Mouse (Mus musculus) brown adipose tissue, adult 24 weeks (tissue): Measurements from ENCODE around the gene Bst1. TPM values are rescaled to one million over a fixed set of nuclear protein-coding genes. Genes with fewer than 3 reads are reported as not detected.

ENCODE experiments used
- H3K27ac ChIP-seq: fragments of 200-500 bp; replicated peaks from 2 replicates; pipeline ENCODE4 v1.5.1; 2012; ENCODE audit warnings: low read depth, mild to moderate bottlenecking, low read length
- H3K4me1 ChIP-seq: fragments of 200-500 bp; 2 replicates; pipeline ENCODE4 v1.6.1; 2012; ENCODE audit warnings: low read length, mixed read lengths; ENCODE audit not compliant: control insufficient read depth, insufficient read depth, insufficient read length
- H3K4me3 ChIP-seq: fragments of 200-500 bp; 2 replicates; pipeline ENCODE4 v1.5.1; 2012; ENCODE audit warnings: low read depth, mild to moderate bottlenecking, low read length, moderate library complexity; ENCODE audit not compliant: insufficient read depth
- polyA plus RNA-seq: library from polyadenylated mRNA; stranded (reverse); fragments of >200 nt; gene quantifications from 2 replicates; pipeline ENCODE4 v1.2.4, GENCODE M21; 2012; ENCODE audit not compliant: missing spikeins, insufficient read depth, insufficient read length

Bst1 gene
- polyA plus RNA-seq, 1 experiment = 0.75 TPM

DNA sequence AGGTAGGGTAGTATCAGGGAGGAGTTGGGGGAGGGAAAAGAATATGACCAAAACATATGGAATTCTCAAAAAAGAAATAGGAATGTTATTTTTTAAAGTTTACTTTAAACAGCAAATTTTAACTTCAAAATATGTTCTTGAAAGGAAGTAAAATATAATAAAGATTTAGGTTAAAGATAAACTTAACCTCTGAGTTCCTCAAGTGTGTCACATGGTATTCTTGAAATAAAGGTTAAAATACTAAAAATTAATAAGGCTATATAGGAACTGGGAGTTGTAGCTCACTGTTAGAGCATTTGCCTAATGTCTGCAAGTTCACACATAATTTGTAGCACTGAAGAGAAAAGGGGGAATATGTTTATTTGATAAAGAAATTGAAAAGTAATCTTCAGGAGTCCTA is 17.4 kb upstream of the Bst1 start:
- no peak overlapping the region for H3K4me3 ChIP-seq
- no peaks in the 10 kb centered on the region for H3K4me1 ChIP-seq
- no peak overlapping the region for H3K27ac ChIP-seq

DNA sequence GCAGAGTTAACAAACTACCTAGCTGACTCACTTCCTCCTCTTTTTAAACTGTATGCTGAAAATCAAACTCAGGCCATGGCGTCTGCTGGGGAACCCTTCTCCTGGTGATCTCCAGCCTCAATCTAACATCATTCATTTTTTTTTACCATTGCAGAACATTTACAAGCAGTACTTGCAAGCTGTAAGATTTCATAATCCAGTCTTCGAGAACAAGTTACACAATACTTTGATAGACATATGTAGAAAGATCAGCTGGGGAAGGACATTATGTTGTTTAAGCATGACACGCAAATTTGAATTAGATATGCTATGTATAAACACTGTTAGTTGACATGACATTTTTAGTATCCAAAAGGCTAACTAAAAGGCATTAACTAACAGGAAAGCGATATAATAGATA is 16.9 kb upstream of the Bst1 start:
- Histone ChIP-seq H3K27ac (no peak overlapping the region), H3K4me3 (no peak overlapping the region), H3K4me1 (no peaks in the 10 kb centered on the region)

GRCm38 (mm10) chr5:43805401-43805800 is 13.3 kb upstream of the Bst1 start:
- Histone ChIP-seq H3K4me3 (no peak overlapping the region), H3K27ac (no peak overlapping the region), H3K4me1 (no peaks in the 10 kb centered on the region)

GRCm38 (mm10) chr5:43806340-43806739 is 12.3 kb upstream of the Bst1 start:
- Histone ChIP-seq H3K4me3 (no peak overlapping the region), H3K27ac (no peak overlapping the region), H3K4me1 (no peaks in the 10 kb centered on the region)

GRCm38 (mm10) chr5:43806914-43807313 is 11.8 kb upstream of the Bst1 start:
- no peak overlapping the region for H3K4me3 ChIP-seq
- no peaks in the 10 kb centered on the region for H3K4me1 ChIP-seq
- no peak overlapping the region for H3K27ac ChIP-seq

- H3K4me1 ChIP-seq = no peaks in the 10 kb centered on the region
- H3K27ac ChIP-seq = no peak overlapping the region
- H3K4me3 ChIP-seq = peak overlapping the region; percentile 57
These were observed 10.7 kb upstream of the Bst1 start for GRCm38 (mm10) chr5:43807744-43808696.

- Histone ChIP-seq H3K4me1 (no peaks in the 10 kb centered on the region), H3K4me3 (no peak overlapping the region), H3K27ac (no peak overlapping the region)
These were observed 8.1 kb upstream of the Bst1 start for GRCm38 (mm10) chr5:43810427-43811062.

DNA sequence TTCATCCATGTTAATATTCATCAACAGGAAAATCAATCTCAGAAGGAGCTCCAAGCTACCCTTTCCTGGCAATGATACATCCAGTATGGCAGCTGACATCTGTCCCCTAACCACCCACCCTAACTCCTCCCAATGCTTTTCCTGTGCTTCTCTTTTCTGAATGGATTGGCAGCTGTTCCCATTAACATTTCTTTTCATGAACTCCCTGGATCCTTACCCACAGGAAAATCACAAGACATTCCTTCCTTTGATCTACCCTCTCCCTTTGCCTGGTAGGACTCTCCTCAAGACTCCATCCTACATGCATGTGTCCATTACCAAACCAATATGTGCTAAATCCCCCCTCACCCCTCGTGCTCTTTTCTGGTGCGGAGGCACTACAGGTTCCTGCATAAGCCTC is 4.1 kb upstream of the Bst1 start:
- no peak overlapping the region for H3K27ac ChIP-seq
- no peak overlapping the region for H3K4me3 ChIP-seq
- no peaks in the 10 kb centered on the region for H3K4me1 ChIP-seq

DNA sequence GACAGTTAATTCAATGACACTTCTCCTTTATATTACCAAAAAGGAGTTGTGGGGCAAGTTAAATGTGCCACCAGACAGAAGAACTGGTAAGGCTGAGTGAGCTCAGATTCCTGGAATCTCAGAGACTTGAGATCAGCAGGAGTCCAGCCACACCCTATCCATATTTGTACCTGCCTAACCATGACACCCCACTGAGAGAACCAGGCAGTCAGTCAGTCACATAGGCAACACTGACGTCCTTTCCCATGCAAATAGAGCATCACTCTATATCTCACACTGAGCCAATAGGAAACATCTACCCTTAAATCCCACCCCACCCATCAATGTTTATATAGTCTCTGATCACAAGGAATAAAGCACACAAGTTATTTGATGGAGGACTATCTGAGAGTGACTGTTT is 2.9 kb upstream of the Bst1 start:
- no peaks in the 10 kb centered on the region for H3K4me1 ChIP-seq
- H3K27ac ChIP-seq = no peak overlapping the region
- H3K4me3 ChIP-seq = no peak overlapping the region

DNA sequence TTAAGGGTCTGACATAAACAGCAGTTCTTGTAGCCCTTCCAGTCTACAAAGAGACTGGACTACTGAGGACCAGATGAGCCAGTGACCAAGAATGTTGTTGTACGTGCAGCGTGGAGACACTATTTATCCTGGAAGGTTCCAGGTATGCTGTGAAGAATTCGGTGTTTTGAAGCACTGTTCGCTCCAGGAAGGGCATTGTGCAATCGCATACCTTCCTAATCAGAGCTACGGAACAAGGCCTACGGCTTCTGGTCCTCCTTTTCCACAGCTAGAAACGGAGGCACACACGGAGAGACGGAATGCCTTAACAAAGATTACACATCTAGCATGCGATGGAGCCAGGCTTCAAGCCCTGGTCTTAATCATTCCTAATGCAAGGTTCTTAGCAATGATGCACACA is 2.1 kb downstream of the Bst1 start:
- Histone ChIP-seq H3K4me1 (no peaks in the 10 kb centered on the region), H3K4me3 (no peak overlapping the region), H3K27ac (no peak overlapping the region)

DNA sequence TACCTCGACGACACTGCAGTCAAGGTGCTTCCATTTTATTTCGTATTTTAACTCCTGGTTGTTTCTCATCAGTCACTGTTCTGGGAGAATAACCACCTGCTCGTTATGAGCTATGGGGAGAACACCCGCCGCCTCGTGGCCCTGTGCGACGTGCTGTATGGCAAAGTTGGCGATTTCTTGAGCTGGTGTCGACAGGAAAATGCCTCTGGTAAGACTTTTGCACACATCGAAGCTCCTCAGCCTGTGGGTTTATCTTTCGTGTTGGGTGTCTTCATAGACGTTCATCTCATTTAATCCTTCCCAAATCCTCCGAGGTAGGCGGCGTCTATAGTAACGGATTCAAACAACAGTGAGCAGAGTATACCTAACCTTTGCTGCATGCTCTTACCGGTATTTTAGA is 2.9 kb downstream of the Bst1 start, which contains the start of gene Fbxl5:
Gene Fbxl5 (minus strand): TSS at position 101 of the 400 bp plus-strand sequence.
- Histone ChIP-seq H3K27ac (no peak within 1 kb of the TSS), H3K4me3 (no peak within 1 kb of the TSS), H3K4me1 (no peaks in the 10 kb centered on the region)

- no peak overlapping the region for H3K27ac ChIP-seq
- no peak overlapping the region for H3K4me3 ChIP-seq
- H3K4me1 ChIP-seq = no peaks in the 10 kb centered on the region
These were observed 3.5 kb downstream of the Bst1 start for GRCm38 (mm10) chr5:43822199-43822598.

DNA sequence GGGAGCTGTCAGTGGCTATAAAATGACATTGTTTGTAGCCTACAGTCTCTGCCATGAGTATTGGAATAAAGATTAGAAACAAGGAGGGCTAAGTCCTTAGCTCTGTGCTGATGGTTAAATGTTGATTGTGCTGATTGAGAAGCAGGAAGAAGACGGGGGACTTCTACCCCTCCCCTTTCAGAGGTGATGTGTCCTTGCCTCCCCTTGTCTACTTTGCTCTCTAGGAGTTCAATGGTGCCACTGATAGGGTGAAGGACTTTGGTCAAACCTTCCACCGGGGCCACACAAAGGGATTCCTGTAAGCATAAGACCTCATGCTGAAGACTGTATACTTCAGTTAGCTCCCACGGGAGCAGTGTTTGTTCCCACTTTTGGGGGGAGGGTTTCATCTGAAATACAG is 4.1 kb downstream of the Bst1 start:
- Histone ChIP-seq H3K4me3 (no peak overlapping the region), H3K4me1 (no peaks in the 10 kb centered on the region), H3K27ac (no peak overlapping the region)

DNA sequence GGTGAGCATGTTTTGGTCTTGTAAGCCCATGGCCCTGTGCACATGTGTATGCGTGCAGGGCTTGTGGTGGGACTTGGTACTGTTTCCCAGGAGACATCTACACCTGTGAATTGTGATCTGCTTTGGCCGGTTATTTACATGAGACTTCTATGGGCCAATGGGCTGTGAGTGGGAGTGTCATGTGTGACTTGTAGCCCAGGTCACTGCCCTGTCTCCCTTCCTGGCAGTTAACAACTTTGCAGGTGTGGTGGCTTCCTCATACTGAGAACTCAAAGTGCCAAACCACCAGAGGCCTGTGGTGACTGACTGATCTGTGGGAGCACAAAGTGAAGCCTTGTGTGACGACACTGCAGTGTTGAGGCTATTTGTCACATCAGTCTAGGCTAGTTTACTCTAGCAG is 5.9 kb downstream of the Bst1 start:
- no peak overlapping the region for H3K27ac ChIP-seq
- H3K4me3 ChIP-seq = no peak overlapping the region
- H3K4me1 ChIP-seq = no peaks in the 10 kb centered on the region

DNA sequence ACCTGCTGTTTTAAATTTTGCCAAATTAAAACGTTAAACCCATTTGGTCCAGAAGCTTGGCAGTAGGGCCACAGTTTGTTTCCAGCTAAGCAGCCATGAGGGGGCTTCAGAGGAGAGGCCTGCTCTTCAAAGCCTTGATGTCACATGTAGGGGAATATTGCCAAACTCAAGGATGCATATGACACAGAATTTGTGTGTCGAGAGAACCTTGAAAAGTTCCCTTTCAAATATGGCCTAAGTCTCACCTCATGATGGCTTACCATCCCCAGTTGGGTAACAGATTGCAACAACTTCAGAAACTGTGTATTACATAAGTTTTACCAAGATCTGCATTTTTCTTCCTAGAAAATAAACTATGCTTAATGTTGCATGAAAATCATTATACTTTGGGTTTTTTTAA is 8.2 kb downstream of the Bst1 start:
- H3K27ac ChIP-seq = no peak overlapping the region
- H3K4me1 ChIP-seq = no peaks in the 10 kb centered on the region
- no peak overlapping the region for H3K4me3 ChIP-seq

DNA sequence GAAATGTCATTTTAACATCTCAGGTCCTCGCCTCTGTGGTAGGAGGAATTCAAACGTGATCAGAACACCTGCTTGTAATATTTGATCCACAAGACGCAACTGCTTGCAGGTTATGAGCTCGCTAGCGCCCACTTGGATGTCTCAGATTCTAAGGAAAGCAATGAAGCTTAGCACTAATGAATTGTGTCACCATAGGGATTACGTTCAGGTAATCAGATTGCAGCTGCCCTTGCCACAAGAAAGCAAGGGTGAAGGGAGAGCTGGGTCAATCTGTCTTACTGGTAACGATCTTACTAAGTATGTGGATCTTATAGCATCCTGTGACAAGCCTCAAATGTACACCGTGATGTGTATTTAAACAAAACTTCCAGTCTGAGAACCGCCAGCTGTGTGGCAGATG is 8.7 kb downstream of the Bst1 start:
- Histone ChIP-seq H3K4me1 (no peaks in the 10 kb centered on the region), H3K4me3 (no peak overlapping the region), H3K27ac (no peak overlapping the region)
